Mouse (Mus musculus): ENCODE results near the gene Gatd1.

Gatd1 gene

GRCm38 (mm10) chr7:141442199-141442598 is 28.3 kb upstream of the Gatd1 start:
- DNase-seq (ENCODE audit: low read depth, low spot score), result no peak

- no peak for DNase-seq (ENCODE audit: low read depth, low spot score)
Observed at GRCm38 (mm10) chr7:141441460-141441859, 27.5 kb upstream of the Gatd1 start.

- DNase-seq (ENCODE audit: low read depth, low spot score), result no peak
Observed at GRCm38 (mm10) chr7:141440613-141441012, 26.7 kb upstream of the Gatd1 start.

GRCm38 (mm10) chr7:141439811-141440210 is 25.9 kb upstream of the Gatd1 start:
- DNase-seq (ENCODE audit: low read depth, low spot score), result no peak

GRCm38 (mm10) chr7:141439140-141439679 is 25.3 kb upstream of the Gatd1 start:
- no peak for DNase-seq (ENCODE audit: low read depth, low spot score)

GRCm38 (mm10) chr7:141438201-141438968 is 24.4 kb upstream of the Gatd1 start:
- DNase-seq (ENCODE audit: low read depth, low spot score), result no peak

- DNase-seq (ENCODE audit: low read depth, low spot score), result no peak
Observed at GRCm38 (mm10) chr7:141437178-141438120, 23.5 kb upstream of the Gatd1 start, which contains the start of gene Slc25a22. Slc25a22 (minus strand) TSS chr7:141437892.

GRCm38 (mm10) chr7:141436523-141436892 is 22.6 kb upstream of the Gatd1 start:
- no peak for DNase-seq (ENCODE audit: low read depth, low spot score)

GRCm38 (mm10) chr7:141435856-141436522 is 22.1 kb upstream of the Gatd1 start:
- DNase-seq (ENCODE audit: low read depth, low spot score), result no peak

GRCm38 (mm10) chr7:141435129-141435855 is 21.4 kb upstream of the Gatd1 start:
- DNase-seq (ENCODE audit: low read depth, low spot score), result no peak

GRCm38 (mm10) chr7:141434464-141434863 is 20.5 kb upstream of the Gatd1 start:
- no peak for DNase-seq (ENCODE audit: low read depth, low spot score)

- no peak for DNase-seq (ENCODE audit: low read depth, low spot score)
Observed at GRCm38 (mm10) chr7:141433517-141434400, 19.8 kb upstream of the Gatd1 start.

- DNase-seq (ENCODE audit: low read depth, low spot score), result no peak
Observed at GRCm38 (mm10) chr7:141432741-141433516, 19.0 kb upstream of the Gatd1 start.

GRCm38 (mm10) chr7:141432186-141432611 is 18.3 kb upstream of the Gatd1 start:
- no peak for DNase-seq (ENCODE audit: low read depth, low spot score)

- no peak for DNase-seq (ENCODE audit: low read depth, low spot score)
Observed at GRCm38 (mm10) chr7:141431434-141432185, 17.7 kb upstream of the Gatd1 start.

- DNase-seq (ENCODE audit: low read depth, low spot score), result no peak
Observed at GRCm38 (mm10) chr7:141430585-141431240, 16.8 kb upstream of the Gatd1 start.

- DNase-seq (ENCODE audit: low read depth, low spot score), result no peak
Observed at GRCm38 (mm10) chr7:141429840-141430584, 16.1 kb upstream of the Gatd1 start.
